Mouse (Mus musculus) CD8-positive naive resting alpha-beta T cell, adult 57 days (primary cell): ENCODE measurements around the gene Chsy1. TPM values are rescaled to one million over a fixed set of nuclear protein-coding genes. Genes with fewer than 3 reads are reported as not detected.

ENCODE experiments used
- total RNA-seq: library from RNA; stranded (reverse); gene quantifications from one replicate; pipeline ENCODE4 v1.2.4, GENCODE M21; 2023

The Chsy1 gene
- 24.8 TPM for total RNA-seq

DNA sequence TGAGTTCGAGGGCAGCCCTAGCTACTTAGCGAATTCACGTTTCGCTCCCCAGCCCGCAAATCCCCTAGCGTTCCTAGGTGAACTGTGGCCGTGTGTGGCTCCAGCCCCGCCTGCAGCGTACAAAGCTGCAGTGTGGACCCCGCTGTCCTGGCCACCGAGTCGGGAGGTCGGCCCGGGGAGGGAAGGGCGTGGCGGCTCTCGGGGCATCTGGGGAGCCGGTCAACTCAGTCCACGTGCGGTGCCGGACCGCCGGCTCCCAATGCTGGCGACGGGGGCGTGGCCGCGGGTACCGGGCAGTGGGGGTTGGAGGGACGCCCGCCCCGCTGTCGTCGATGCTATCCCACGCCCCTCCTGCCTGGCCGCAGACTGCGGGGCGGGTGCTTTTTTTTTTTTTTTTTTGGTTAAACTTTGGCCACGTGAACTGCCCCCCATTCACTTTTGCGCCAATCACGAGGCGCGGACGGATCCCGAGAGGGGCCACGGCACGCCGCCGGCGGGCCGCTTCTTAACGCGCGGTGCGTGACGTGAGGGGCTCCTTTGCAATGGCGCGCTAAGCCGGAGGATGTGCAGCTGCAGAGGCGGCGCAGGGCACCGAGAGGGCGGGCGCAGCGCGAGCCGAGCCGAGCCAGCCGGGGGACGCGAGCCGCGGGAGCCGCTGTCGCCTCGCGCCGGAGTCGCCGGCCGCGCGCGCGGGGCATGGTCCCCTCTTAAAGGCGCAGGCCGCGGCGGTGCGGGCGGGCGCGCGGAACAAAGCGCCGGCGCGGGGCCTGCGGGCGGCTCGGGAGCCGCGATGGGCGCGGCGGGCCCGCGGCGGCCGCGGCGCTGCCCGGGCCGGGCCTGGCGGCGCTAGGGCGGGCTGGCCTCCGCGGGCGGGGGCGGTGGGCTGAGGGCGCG is at the start of gene Chsy1:
TSS of gene Chsy1 (plus strand) at position 555 of the 894 bp plus-strand sequence.

DNA sequence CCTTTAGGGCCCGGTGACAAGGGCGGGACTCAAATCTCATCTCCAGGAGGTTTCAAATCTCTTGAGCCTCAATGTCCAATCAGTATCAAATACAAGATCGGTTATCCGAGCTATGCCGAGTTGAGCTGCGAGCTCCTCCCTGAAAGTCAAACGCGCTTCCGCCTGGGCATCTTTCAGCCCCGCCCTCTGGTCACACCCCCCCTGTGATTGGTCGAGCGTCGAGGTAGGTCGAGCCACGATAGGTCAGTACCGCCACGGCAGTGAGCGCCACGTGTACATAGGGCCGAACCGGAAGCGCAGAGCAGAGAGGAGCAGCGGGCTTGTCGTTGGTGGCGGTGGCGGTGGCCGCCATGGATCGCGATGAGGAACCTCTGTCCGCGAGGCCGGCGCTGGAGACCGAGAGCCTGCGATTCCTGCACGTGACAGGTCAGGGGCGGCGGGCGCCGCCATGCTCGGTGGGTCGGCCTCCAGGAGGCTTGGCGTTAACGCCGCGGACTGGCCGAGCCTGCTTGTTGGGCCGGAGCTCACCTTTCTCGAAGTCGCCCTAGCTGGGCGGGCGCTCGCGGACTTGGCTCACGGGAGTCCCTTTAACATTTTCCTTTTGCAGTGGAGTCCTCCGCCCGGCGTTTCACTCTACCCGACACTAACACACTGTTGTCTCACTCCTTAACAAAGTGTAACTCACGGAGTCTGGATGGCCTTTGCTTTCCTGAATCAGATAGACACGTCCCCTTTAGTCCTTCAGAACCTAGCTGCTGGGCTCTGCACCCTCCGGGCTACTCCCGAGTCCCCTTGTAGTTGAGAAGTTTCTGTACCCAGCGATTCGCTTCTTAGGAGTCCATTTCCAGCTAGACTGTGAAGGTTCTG is 29.7 kb upstream of the Chsy1 start, which contains the start of gene Selenos:
TSS of gene Selenos (plus strand) at position 286 of the 867 bp plus-strand sequence.

Other genes starting within 250 kb of the Chsy1 start
- gene Pcsk6, start 247.8 kb upstream of the Chsy1 start, total RNA-seq: not detected
- gene Gm45213, start 65.9 kb upstream of the Chsy1 start, total RNA-seq: not detected
- 66.6 TPM for gene Snrpa1, start 50.5 kb upstream of the Chsy1 start, total RNA-seq
- gene Selenos, start 29.9 kb upstream of the Chsy1 start, total RNA-seq: 54.9 TPM